Mouse (Mus musculus) spleen, postnatal 36 days (tissue): Measurements from ENCODE around the gene Ptger1.

Experiments
- DNase-seq, 2 experiments: peaks; one replicate each; pipeline ENCODE4 v3.0.0; 2022; ENCODE audit warnings: low spot score in 2 of 2, mixed read lengths in 1 of 2

Gene Ptger1

DNA sequence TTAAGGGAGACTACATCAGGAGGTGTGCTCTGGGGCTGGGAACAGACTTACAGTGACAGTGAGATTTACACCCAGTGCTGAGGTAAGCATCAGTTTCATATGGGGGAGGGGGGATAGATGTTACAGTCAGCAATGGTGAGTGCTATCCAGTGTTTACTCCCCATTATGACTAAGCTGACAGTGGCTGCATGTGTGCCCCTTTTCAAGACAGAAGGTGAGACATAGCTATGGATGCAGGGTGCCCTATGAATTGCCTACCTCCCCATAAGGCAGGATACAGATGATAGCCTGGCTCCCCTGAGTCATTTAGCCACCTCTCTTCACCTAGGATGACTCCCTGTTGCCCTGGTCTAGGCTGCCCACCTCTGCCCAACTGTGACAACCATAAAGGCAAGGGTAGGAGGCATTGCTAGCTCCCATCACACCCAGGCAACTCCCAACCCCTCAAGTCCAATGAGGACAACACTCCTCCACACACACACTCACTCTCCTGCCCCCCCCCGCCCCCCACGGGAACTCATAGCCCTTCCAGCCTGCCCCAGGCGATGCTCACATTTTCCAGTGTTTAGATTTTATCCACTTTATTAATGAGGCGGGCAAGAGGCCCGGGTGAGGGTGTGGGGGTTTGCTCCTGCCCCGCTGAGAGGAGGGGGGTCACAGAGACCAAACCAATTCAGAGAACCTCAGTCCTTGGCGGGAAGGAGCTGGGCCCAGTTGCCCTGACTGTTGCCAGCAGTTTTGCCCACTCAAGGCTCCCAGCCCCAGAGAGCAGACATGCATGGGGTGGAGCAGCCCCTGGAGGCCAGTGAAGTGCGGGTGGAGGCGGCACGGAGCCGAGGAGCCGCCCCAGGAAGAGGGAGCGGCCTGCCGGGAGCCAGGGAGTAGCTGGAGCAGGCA is at the start of gene Ptger1:
Gene Ptger1, plus strand, starts transcription at position 710 of the 897 bp plus-strand sequence.
- DNase-seq: peak in 1 of 2 experiments; percentile 16

- DNase-seq: no peak
Observed at GRCm38 (mm10) chr8:83617111-83617510, 49.4 kb upstream of the Ptger1 start.

GRCm38 (mm10) chr8:83618566-83618965 is 47.9 kb upstream of the Ptger1 start:
- DNase-seq: no peak

GRCm38 (mm10) chr8:83619568-83620285 is 46.8 kb upstream of the Ptger1 start:
- no peak for DNase-seq

DNA sequence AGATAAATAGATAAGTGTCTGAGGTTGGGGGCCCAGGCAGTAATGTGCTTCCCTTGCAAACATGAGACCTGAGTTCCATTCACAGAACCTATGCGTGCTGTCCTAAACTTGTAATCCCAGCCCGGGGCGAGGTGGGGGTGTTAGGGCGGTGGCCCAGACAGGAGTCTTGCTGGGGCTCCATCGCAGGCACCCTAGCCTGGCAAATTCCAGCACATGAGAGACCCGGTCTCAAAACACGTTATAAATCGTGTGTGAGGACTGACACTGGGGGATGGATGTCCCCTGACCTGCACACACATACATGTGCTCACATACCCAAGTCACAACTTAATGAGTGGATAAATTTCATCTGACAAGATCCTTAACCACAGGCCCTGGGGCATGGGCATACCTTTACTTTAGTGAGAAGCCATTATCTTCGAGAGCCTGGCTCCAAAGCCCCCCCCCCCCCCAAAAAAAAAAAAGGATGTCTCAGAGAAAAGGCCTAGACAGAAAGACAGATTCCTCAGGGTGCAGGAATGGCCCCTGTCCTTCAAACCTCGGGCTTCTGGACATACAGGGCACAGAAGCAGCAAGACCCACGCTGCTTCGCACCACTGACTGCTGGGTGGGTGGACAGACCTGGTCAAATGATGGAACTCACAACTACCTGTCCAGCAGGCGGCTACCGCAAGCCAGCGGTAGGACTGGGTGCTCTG is 44.6 kb upstream of the Ptger1 start:
- DNase-seq: no peak

- DNase-seq: peak; percentile 82 to 86
Observed at GRCm38 (mm10) chr8:83622389-83622989, 44.0 kb upstream of the Ptger1 start.

GRCm38 (mm10) chr8:83623549-83623948 is 42.9 kb upstream of the Ptger1 start:
- no peak for DNase-seq

- no peak for DNase-seq
Observed at GRCm38 (mm10) chr8:83624739-83625138, 41.7 kb upstream of the Ptger1 start.

GRCm38 (mm10) chr8:83625676-83626299 is 40.7 kb upstream of the Ptger1 start:
- no peak for DNase-seq

- no peak for DNase-seq
Observed at GRCm38 (mm10) chr8:83632083-83632707, 34.3 kb upstream of the Ptger1 start.

- DNase-seq: no peak
Observed at GRCm38 (mm10) chr8:83638856-83639255, 27.6 kb upstream of the Ptger1 start.

DNA sequence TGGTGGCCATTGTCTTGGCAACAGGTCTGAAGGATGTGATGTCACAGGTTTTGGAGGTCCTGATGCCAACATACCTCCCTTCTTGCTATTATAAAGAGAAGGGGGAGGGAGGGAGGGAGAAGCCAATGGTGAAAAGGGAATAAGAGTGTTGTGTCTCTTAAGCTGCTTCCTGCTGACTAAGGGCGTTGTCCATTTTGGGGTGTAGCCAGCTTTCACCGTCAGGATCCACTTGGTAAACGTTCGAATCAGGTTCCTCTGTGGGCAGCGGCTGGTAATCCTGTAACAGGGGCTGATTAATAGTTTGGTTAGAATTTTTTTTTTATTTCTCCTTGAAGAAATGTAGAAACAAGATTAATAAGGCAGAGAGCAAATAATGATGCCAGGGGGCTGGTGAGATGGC is 26.8 kb upstream of the Ptger1 start:
- no peak for DNase-seq

- DNase-seq: no peak
Observed at GRCm38 (mm10) chr8:83647511-83647910, 19.0 kb upstream of the Ptger1 start.

GRCm38 (mm10) chr8:83648031-83648430 is 18.4 kb upstream of the Ptger1 start:
- DNase-seq: no peak

- no peak for DNase-seq
Observed at GRCm38 (mm10) chr8:83649699-83650098, 16.8 kb upstream of the Ptger1 start.

GRCm38 (mm10) chr8:83652030-83652743 is 14.3 kb upstream of the Ptger1 start, which contains the start of gene Gipc1:
Gene Gipc1 (plus strand): TSS chr8:83652677.
- DNase-seq: peak; percentile 95 to 97

GRCm38 (mm10) chr8:83652744-83653661 is 13.5 kb upstream of the Ptger1 start:
- peak in 1 of 2 experiments; percentile 38 for DNase-seq

DNA sequence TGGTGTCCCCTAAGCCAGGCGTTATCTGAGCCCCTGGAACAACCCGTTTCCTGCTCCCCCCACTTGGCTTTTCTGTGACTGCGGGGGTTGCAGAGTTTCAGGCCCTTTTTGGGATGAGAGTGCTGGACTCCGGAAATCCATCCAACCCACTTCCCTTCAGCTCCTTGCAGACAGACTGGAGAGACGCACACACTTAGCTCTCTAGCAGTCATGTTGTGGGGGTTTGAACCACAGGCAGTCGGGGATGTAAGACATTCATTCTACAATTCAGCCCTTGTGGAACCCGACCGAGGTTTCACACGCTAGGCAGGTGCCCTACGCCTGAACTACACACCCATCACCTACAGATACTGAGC is 12.8 kb upstream of the Ptger1 start:
- no peak for DNase-seq

DNA sequence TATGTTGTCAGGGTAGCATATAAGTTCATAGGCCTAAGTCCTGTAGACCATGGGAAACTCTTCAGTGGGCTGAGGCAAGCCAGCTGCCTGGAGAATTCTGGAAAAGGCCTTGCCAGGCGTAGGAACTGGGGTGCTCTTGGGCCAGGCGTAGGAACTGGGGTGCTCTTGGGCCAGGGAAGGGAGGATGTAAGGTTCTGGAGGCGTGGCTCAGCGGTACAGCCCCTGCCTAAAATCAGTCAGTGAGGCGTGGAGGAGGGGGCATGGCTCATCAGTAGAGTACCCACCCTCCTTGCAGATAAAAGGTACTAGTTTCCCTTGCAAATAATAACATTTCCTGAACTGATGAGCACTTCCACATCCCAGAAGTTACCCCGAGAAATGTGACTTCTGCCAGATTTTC is 11.8 kb upstream of the Ptger1 start:
- DNase-seq: no peak
